Mouse (Mus musculus) A20 (cell line): ENCODE data around the gene Prss53.
"Not testable (repeated sequence)": the region's sequence is repeated elsewhere in the genome, so short reads cannot be mapped to it uniquely, and the experiment has no call there.

Experiments
- DNase-seq: peaks from one replicate; pipeline ENCODE4 v3.0.0-alpha.2; 2011; ENCODE audit warnings: low read depth, low spot score

The Prss53 gene

GRCm38 (mm10) chr7:127912190-127912871 lies 21.6 kb upstream of the Prss53 start, which contains the start of gene Kat8:
Gene Kat8 (plus strand): TSS chr7:127912516.
- DNase-seq = peak; percentile 96

- DNase-seq = no peak
These were observed 17.9 kb upstream of the Prss53 start for GRCm38 (mm10) chr7:127908656-127909055.

- no peak for DNase-seq
These were observed 17.2 kb upstream of the Prss53 start for GRCm38 (mm10) chr7:127907939-127908338.

- peak; percentile 92 for DNase-seq
These were observed 13.4 kb upstream of the Prss53 start, which contains the start of gene Bckdk for GRCm38 (mm10) chr7:127903971-127904796. Gene Bckdk (plus strand): TSS chr7:127904082.

- DNase-seq = no peak
These were observed 11.0 kb upstream of the Prss53 start for GRCm38 (mm10) chr7:127901772-127902171.

- no peak for DNase-seq
These were observed 9.2 kb upstream of the Prss53 start for GRCm38 (mm10) chr7:127899997-127900396.

- peak; percentile 67 for DNase-seq
These were observed 7.6 kb upstream of the Prss53 start for GRCm38 (mm10) chr7:127898179-127898956.

GRCm38 (mm10) chr7:127897542-127897941 lies 6.8 kb upstream of the Prss53 start:
- DNase-seq = no peak

GRCm38 (mm10) chr7:127896384-127896783 lies 5.6 kb upstream of the Prss53 start:
- peak; percentile 79 for DNase-seq

GRCm38 (mm10) chr7:127895891-127896290 lies 5.1 kb upstream of the Prss53 start:
- not testable (repeated sequence) for DNase-seq

- peak; percentile 93 for DNase-seq
These were observed 4.7 kb upstream of the Prss53 start, which contains the start of the genes Gm21974 and Vkorc1 for GRCm38 (mm10) chr7:127895442-127895841. Gene Gm21974 (minus strand): TSS chr7:127895454. Gene Vkorc1 (minus strand): TSS chr7:127895617.

- DNase-seq = peak; percentile 28
These were observed 3.7 kb upstream of the Prss53 start for GRCm38 (mm10) chr7:127894480-127894879.

- no peak for DNase-seq
These were observed 1.9 kb downstream of the Prss53 start for GRCm38 (mm10) chr7:127888821-127889220.

- DNase-seq = no peak
These were observed 3.0 kb downstream of the Prss53 start for GRCm38 (mm10) chr7:127887781-127888180.

GRCm38 (mm10) chr7:127887191-127887590 lies 3.6 kb downstream of the Prss53 start:
- DNase-seq = no peak

- no peak for DNase-seq
These were observed 4.2 kb downstream of the Prss53 start for GRCm38 (mm10) chr7:127886551-127886950.

- DNase-seq = no peak
These were observed 4.8 kb downstream of the Prss53 start for GRCm38 (mm10) chr7:127885951-127886350.

- DNase-seq = no peak
These were observed 10.3 kb downstream of the Prss53 start for GRCm38 (mm10) chr7:127880431-127880830.

- DNase-seq = no peak
These were observed 11.5 kb downstream of the Prss53 start for GRCm38 (mm10) chr7:127879301-127879700.

- DNase-seq = peak; percentile 98
These were observed 14.1 kb downstream of the Prss53 start, which contains the start of gene Zfp668 for GRCm38 (mm10) chr7:127876467-127877348. Gene Zfp668 (minus strand): TSS chr7:127876828.

- DNase-seq = peak; percentile 94
These were observed 14.7 kb downstream of the Prss53 start, which contains the start of gene Zfp646 for GRCm38 (mm10) chr7:127876041-127876466. Gene Zfp646 (plus strand): TSS chr7:127876221.
